Mouse (Mus musculus) forebrain, embryonic 15.5 days (tissue): ENCODE results near the gene Esp36. TPM values are rescaled to one million over a fixed set of nuclear protein-coding genes. Genes with fewer than 3 reads are reported as not detected.
"Not testable (repeated sequence)": the region's sequence is repeated elsewhere in the genome, so short reads cannot be mapped to it uniquely, and the experiment has no call there.

Experiments used
- ATAC-seq: fragments of 200-750 bp; cut with Nextera tagmentation; replicated peaks from 2 replicates; pipeline ENCODE4 v1.8.0; 2017; ENCODE audit warnings: mild to moderate bottlenecking, moderate TSS enrichment, moderate library complexity
- H3K27ac ChIP-seq: fragments of 300-500 bp; sonication (generic); replicated peaks from 2 replicates; pipeline ENCODE4 v1.5.1; 2015; ENCODE audit warnings: mild to moderate bottlenecking, inconsistent platforms
- H3K27me3 ChIP-seq: fragments of 300-500 bp; sonication (generic); 2 replicates; pipeline ENCODE4 v1.6.1; 2015; ENCODE audit warnings: inconsistent platforms
- H3K36me3 ChIP-seq: fragments of 300-500 bp; sonication (generic); 2 replicates; pipeline ENCODE4 v1.6.1; 2015; ENCODE audit warnings: mild to moderate bottlenecking, inconsistent platforms
- H3K4me1 ChIP-seq: fragments of 300-500 bp; sonication (generic); 2 replicates; pipeline ENCODE4 v1.6.1; 2015; ENCODE audit warnings: inconsistent platforms
- H3K4me2 ChIP-seq: fragments of 300-500 bp; sonication (generic); replicated peaks from 2 replicates; pipeline ENCODE4 v1.6.1; 2015; ENCODE audit warnings: mild to moderate bottlenecking, inconsistent platforms
- H3K4me3 ChIP-seq: fragments of 300-500 bp; sonication (generic); 2 replicates; pipeline ENCODE4 v1.5.1; 2015; ENCODE audit warnings: mild to moderate bottlenecking, inconsistent platforms
- H3K9ac ChIP-seq: fragments of 300-500 bp; sonication (generic); replicated peaks from 2 replicates; pipeline ENCODE4 v1.6.1; 2015; ENCODE audit warnings: mild to moderate bottlenecking, inconsistent platforms
- H3K9me3 ChIP-seq: fragments of 300-500 bp; sonication (generic); 2 replicates; pipeline ENCODE4 v1.6.1; 2016; ENCODE audit warnings: inconsistent platforms
- WGBS: fragments of 180-500 bp; shearing (Covaris S2); methylation state at CpG from one replicate; pipeline ENCODE4 v1.1.7; 2015; ENCODE audit warnings: mixed read lengths; 5-methylcytosine and 5-hydroxymethylcytosine counted together
- polyA plus RNA-seq: library from polyadenylated mRNA; unstranded; fragments of >200 nt; fragmentation: Nextera tagmentation; extraction: Ambion mirVana; gene quantifications from 2 replicates; pipeline ENCODE4 v1.2.1, GENCODE M21; 2015

The Esp36 gene
- not detected in 2 replicates for polyA plus RNA-seq

DNA sequence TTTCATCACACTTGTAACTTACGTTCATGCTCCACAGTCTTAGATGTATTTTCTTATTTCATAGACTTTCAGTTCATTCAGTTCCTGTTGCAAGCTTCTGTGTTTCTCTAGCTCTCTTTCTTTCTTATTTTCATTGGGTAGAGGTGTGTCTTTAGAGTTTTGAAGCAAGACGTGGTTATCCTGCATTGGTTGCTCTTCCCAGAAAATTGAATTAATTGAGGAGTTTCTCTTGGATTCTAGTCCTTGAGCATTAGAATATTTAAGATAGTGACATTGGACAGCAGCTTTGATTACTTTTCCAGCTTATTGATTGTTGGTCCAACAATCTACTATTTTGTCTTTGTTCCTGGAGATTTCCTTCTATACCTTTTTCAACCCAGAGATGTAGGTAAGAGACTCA lies at the start of gene Esp36:
Gene Esp36, minus strand, starts transcription at position 101 of the 400 bp plus-strand sequence.
- Histone ChIP-seq H3K36me3 (no peaks in the 10 kb centered on the region), H3K27ac (no peak within 1 kb of the TSS), H3K27me3 (no peaks in the 10 kb centered on the region), H3K9me3 (no peaks in the 10 kb centered on the region), H3K4me3 (no peak within 1 kb of the TSS), H3K9ac (no peak within 1 kb of the TSS), H3K4me1 (no peaks in the 10 kb centered on the region), H3K4me2 (no peak within 1 kb of the TSS)
- no peak for ATAC-seq
- 79% methylated on average over 2 of the region's 2 CpGs for WGBS

DNA sequence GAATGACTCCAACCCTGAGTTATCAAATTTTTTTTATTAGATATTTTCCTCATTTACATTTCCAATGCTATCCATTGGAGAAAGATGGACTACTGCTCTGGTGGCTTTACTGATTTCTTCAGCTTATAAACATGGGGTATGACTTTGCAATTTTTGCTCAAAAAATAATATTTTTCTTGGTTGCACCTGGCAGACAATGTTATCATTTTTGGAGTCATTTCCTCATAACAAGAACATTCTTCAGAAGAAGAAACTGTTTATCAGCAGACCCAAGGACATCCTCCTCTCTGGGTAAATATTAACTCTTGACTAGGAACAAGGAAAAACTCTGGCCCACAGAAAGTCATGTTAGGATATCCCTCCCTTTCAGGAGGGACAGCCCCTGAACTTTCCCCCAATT lies 36.2 kb upstream of the Esp36 start:
- not testable (repeated sequence) for H3K4me2 ChIP-seq, H3K4me3 ChIP-seq, H3K4me1 ChIP-seq, H3K36me3 ChIP-seq, H3K27ac ChIP-seq, H3K27me3 ChIP-seq, ATAC-seq, H3K9ac ChIP-seq
- H3K9me3 ChIP-seq = 0 out of 2 replicates have a peak, but pooled peaks cover 20% of the 10 kb centered on the region

DNA sequence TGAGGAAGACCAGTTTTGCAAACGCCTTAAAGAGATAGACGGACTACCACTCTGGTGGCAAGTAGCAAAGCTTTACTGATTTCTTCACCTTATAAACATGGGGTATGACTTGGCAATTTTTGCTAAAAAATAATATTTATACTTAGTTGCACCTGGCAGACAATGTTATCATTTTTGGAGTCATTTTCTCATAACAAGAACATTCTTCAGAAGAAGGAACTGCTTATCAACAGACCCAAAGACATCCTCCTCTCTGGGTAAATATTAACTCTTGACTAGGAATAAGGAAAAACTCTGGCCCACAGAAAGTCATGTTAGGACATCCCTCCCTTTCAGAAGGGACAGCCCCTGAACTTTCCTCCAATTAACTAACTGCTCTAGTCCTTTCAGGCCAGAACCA lies 30.7 kb upstream of the Esp36 start:
- 95% methylated on average over 2 of the region's 2 CpGs for WGBS

DNA sequence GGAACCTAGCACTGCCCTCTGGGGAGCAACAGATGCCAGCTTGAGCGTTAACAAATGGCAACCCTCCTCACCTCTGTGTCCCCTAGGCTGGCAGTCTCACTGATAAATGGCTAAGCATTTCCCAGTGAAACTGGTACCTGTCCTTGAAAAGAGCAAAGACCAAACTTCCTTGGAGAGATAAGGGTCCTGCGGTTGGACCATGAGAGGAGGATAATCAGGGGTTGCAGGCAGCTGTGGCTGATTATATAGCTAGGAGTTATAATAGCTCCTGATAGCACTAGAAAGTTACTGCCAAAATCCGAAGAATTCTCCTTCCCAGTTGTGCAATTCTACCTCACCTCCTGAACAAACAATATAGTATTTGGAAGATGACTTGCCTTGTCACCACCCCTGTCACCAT lies 13.8 kb downstream of the Esp36 start:
- ATAC-seq = no peak
- Histone ChIP-seq H3K36me3 (no peaks in the 10 kb centered on the region), H3K27me3 (no peaks in the 10 kb centered on the region), H3K4me1 (no peaks in the 10 kb centered on the region), H3K27ac (no peak overlapping the region), H3K4me2 (no peak overlapping the region), H3K4me3 (no peak overlapping the region), H3K9ac (no peak overlapping the region), H3K9me3 (peaks cover 25% of the 10 kb centered on the region)
- WGBS = 86% methylated on average over 3 of the region's 3 CpGs

More for the DNA sequence above, 30.7 kb upstream of the Esp36 start:
- no peak overlapping the region for H3K4me3 ChIP-seq
- H3K27ac ChIP-seq = no peak overlapping the region
- H3K4me1 ChIP-seq = no peaks in the 10 kb centered on the region
- peaks cover 13% of the 10 kb centered on the region; the same call in 1 of the 2 replicates for H3K9me3 ChIP-seq
- ATAC-seq = no peak
- no peak overlapping the region for H3K9ac ChIP-seq
- no peaks in the 10 kb centered on the region for H3K27me3 ChIP-seq
- H3K4me2 ChIP-seq = no peak overlapping the region
- no peaks in the 10 kb centered on the region for H3K36me3 ChIP-seq

DNA sequence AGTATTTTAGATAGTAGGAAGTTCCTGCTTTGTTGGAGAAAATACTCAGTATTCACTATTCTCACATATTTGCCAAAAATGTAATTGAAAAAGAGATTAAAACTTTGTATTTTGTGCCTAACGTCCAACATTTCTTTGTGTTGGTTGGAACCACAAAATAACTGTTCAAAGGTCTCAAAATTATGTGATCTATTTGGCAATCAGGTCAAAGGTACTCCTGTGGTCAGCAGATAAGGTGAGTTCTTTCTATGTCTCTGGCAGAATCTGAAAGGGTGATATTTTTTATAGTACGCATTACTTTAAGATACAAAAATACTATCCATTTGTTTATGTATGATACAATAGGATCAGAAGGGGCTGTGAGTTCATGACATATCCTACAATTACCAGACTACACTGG lies 28.2 kb downstream of the Esp36 start:
- ATAC-seq = no peak
- Histone ChIP-seq H3K4me2 (no peak overlapping the region), H3K36me3 (no peaks in the 10 kb centered on the region), H3K9ac (no peak overlapping the region), H3K27ac (no peak overlapping the region), H3K9me3 (no peaks in the 10 kb centered on the region), H3K27me3 (no peaks in the 10 kb centered on the region), H3K4me1 (no peaks in the 10 kb centered on the region), H3K4me3 (no peak overlapping the region)
- 68% methylated on average over 2 of the region's 2 CpGs for WGBS

Other genes starting within 250 kb of the Esp36 start
- not detected in 2 replicates for gene Olfr134, start 248.8 kb downstream of the Esp36 start, polyA plus RNA-seq
- not detected in 2 replicates for gene Olfr135, start 215.8 kb downstream of the Esp36 start, polyA plus RNA-seq
- not detected in 2 replicates for gene Olfr138, start 159.2 kb downstream of the Esp36 start, polyA plus RNA-seq
- not detected in 2 replicates for gene Olfr137, start 112.6 kb downstream of the Esp36 start, polyA plus RNA-seq
- gene Olfr136, start 90.4 kb downstream of the Esp36 start, polyA plus RNA-seq = not detected in 2 replicates
- not detected in 2 replicates for gene Esp34, start 134.0 kb upstream of the Esp36 start, polyA plus RNA-seq
- not detected in 2 replicates for gene Esp31, start 219.3 kb upstream of the Esp36 start, polyA plus RNA-seq